Mouse (Mus musculus): ENCODE measurements around the gene Dis3l2. TPM values are rescaled to one million over a fixed set of nuclear protein-coding genes. Genes with fewer than 3 reads are reported as not detected.

Dis3l2 gene
- polyA plus RNA-seq, 1 experiment from 2014 or later = 42.7 TPM

DNA sequence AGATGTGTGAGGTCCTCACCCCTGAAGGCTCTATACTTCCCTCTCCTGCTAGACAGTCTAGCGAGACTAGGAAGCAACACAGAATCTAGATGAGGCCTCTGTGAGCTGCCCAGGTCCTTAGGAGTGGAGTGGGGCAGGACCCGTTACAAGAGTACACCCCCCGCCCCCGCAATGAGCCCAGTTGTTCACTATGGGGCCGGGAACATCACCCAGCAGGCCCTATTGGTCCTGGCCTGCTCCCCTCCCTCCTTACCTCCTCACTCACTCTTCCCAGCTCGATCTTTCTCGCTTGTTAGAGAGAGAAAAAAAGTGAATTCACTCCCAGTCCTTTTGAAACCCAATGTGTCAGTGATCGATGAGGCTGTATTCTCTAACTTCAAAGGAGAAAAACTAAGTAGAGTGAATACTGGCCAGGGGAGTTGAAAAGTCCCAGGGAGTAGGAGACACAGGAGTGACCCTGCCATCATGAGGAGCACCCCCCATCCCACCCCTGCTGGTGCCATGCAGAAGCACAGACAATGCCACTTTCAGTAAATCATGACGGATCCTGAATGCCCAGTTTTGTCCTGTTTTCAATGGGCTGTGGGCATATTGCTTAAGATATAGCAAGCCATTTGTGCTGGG is 299.0 kb downstream of the Dis3l2 start:
- H3K9ac ChIP-seq (ENCODE audit: low read depth, low read length) = no peak overlapping the region
- H3K36me3 ChIP-seq (ENCODE audit: control insufficient read depth, insufficient read depth, low read length) = 0 out of 2 replicates have a peak, but pooled peaks cover 8% of the 10 kb centered on the region
- H3K4me1 ChIP-seq (ENCODE audit: control insufficient read depth, insufficient read depth, low read length) = no peaks in the 10 kb centered on the region
- no peak overlapping the region for H3K27ac ChIP-seq (ENCODE audit: low read length)
- peak; percentile 58; the same call in 1 of the 2 replicates for ATAC-seq
- H3K4me3 ChIP-seq (ENCODE audit: low read depth, low read length) = no peak overlapping the region
- no peaks in the 10 kb centered on the region for H3K9me3 ChIP-seq (replicated peaks; ENCODE audit: control insufficient read depth, low read length, poor library complexity, severe bottlenecking)
- WGBS = 29% methylated on average over 9 of the region's 9 CpGs
- no peaks in the 10 kb centered on the region for H3K27me3 ChIP-seq (ENCODE audit: control insufficient read depth, insufficient read depth, low read depth, low read length)
- H3K4me2 ChIP-seq (ENCODE audit: low read length) = no peak overlapping the region

DNA sequence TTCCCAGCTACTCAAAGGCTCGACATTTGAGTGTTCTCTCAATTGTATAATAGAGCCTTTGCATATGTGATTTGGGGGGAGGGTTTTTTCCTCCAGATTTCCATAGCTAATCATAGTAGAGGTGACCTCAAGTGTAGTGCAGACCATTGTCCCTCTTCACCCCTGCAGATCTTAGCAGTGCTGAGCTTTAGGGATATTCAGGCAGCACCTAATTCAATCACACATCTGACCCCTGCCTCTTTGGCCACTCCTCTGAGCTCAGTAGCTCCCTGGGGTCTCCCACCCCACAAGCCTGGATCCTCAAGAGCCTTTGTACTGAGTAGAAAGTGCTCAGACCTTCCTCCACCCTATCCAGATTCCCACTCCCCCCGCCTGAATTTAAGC is 299.6 kb downstream of the Dis3l2 start:
- no peaks in the 10 kb centered on the region for H3K27me3 ChIP-seq (ENCODE audit: control insufficient read depth, insufficient read depth, low read depth, low read length)
- WGBS = 23% methylated on average over 2 of the region's 2 CpGs
- no peaks in the 10 kb centered on the region for H3K4me1 ChIP-seq (ENCODE audit: control insufficient read depth, insufficient read depth, low read length)
- H3K4me3 ChIP-seq (ENCODE audit: low read depth, low read length) = no peak overlapping the region
- H3K9me3 ChIP-seq (replicated peaks; ENCODE audit: control insufficient read depth, low read length, poor library complexity, severe bottlenecking) = no peaks in the 10 kb centered on the region
- no peak; the same call in 1 of the 2 replicates for ATAC-seq
- no peak overlapping the region for H3K9ac ChIP-seq (ENCODE audit: low read depth, low read length)
- no peak overlapping the region for H3K4me2 ChIP-seq (ENCODE audit: low read length)
- no peak overlapping the region for H3K27ac ChIP-seq (ENCODE audit: low read length)
- 0 out of 2 replicates have a peak, but pooled peaks cover 8% of the 10 kb centered on the region for H3K36me3 ChIP-seq (ENCODE audit: control insufficient read depth, insufficient read depth, low read length)

GRCm38 (mm10) chr1:87006425-87006824 is 302.8 kb downstream of the Dis3l2 start:
- 86% methylated on average over 1 of the region's 1 CpGs for WGBS

GRCm38 (mm10) chr1:87008211-87008610 is 304.6 kb downstream of the Dis3l2 start:
- H3K4me2 ChIP-seq (ENCODE audit: low read length) = no peak overlapping the region
- no peaks in the 10 kb centered on the region for H3K9me3 ChIP-seq (replicated peaks; ENCODE audit: control insufficient read depth, low read length, poor library complexity, severe bottlenecking)
- 0 out of 2 replicates have a peak, but pooled peaks cover 4% of the 10 kb centered on the region for H3K36me3 ChIP-seq (ENCODE audit: control insufficient read depth, insufficient read depth, low read length)
- no peak overlapping the region for H3K9ac ChIP-seq (ENCODE audit: low read depth, low read length)
- H3K27ac ChIP-seq (ENCODE audit: low read length) = no peak overlapping the region
- ATAC-seq = no peak
- H3K4me1 ChIP-seq (ENCODE audit: control insufficient read depth, insufficient read depth, low read length) = no peaks in the 10 kb centered on the region
- H3K27me3 ChIP-seq (ENCODE audit: control insufficient read depth, insufficient read depth, low read depth, low read length) = no peaks in the 10 kb centered on the region
- 35% methylated on average over 1 of the region's 1 CpGs for WGBS
- no peak overlapping the region for H3K4me3 ChIP-seq (ENCODE audit: low read depth, low read length)

More at GRCm38 (mm10) chr1:87006425-87006824, 302.8 kb downstream of the Dis3l2 start:
- H3K9ac ChIP-seq (ENCODE audit: low read depth, low read length) = no peak overlapping the region
- ATAC-seq = no peak
- no peaks in the 10 kb centered on the region for H3K9me3 ChIP-seq (replicated peaks; ENCODE audit: control insufficient read depth, low read length, poor library complexity, severe bottlenecking)
- H3K36me3 ChIP-seq (ENCODE audit: control insufficient read depth, insufficient read depth, low read length) = 0 out of 2 replicates have a peak, but pooled peaks cover 4% of the 10 kb centered on the region
- no peak overlapping the region for H3K4me3 ChIP-seq (ENCODE audit: low read depth, low read length)
- no peak overlapping the region for H3K27ac ChIP-seq (ENCODE audit: low read length)
- H3K4me2 ChIP-seq (ENCODE audit: low read length) = no peak overlapping the region
- no peaks in the 10 kb centered on the region for H3K27me3 ChIP-seq (ENCODE audit: control insufficient read depth, insufficient read depth, low read depth, low read length)
- no peaks in the 10 kb centered on the region for H3K4me1 ChIP-seq (ENCODE audit: control insufficient read depth, insufficient read depth, low read length)

DNA sequence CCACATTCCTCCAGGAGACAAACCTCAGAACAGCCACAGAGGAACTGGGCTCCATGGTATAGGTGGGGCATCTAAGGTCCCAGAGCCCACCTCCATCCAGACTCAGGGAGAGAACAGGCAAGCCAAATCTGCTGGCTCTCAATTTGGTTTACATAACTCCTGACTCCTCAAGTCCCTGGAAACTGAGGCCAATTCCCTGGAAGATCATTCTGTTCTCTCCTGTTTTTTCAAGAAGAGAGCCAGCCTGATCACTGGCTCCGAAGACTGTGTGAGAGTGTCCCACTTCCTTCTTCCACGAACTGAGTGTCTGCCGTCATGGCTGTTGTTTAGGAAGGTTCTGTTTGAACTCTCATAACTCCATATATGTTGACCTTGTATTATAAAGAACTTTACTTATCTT is 305.5 kb downstream of the Dis3l2 start:
- 96% methylated on average over 3 of the region's 3 CpGs for WGBS
- no peak overlapping the region for H3K27ac ChIP-seq (ENCODE audit: low read length)
- H3K36me3 ChIP-seq (ENCODE audit: control insufficient read depth, insufficient read depth, low read length) = 0 out of 2 replicates have a peak, but pooled peaks cover 4% of the 10 kb centered on the region
- H3K4me3 ChIP-seq (ENCODE audit: low read depth, low read length) = no peak overlapping the region
- ATAC-seq = no peak
- no peak overlapping the region for H3K4me2 ChIP-seq (ENCODE audit: low read length)
- no peaks in the 10 kb centered on the region for H3K9me3 ChIP-seq (replicated peaks; ENCODE audit: control insufficient read depth, low read length, poor library complexity, severe bottlenecking)
- no peaks in the 10 kb centered on the region for H3K4me1 ChIP-seq (ENCODE audit: control insufficient read depth, insufficient read depth, low read length)
- no peak overlapping the region for H3K9ac ChIP-seq (ENCODE audit: low read depth, low read length)
- H3K27me3 ChIP-seq (ENCODE audit: control insufficient read depth, insufficient read depth, low read depth, low read length) = no peaks in the 10 kb centered on the region

GRCm38 (mm10) chr1:87010629-87011330 is 307.2 kb downstream of the Dis3l2 start:
- Histone ChIP-seq H3K36me3 (ENCODE audit: control insufficient read depth, insufficient read depth, low read length) (peaks cover 6% of the 10 kb centered on the region; the same call in 1 of the 2 replicates), H3K4me3 (ENCODE audit: low read depth, low read length) (no peak overlapping the region), H3K4me1 (ENCODE audit: control insufficient read depth, insufficient read depth, low read length) (no peaks in the 10 kb centered on the region), H3K9me3 (replicated peaks; ENCODE audit: control insufficient read depth, low read length, poor library complexity, severe bottlenecking) (no peaks in the 10 kb centered on the region), H3K9ac (ENCODE audit: low read depth, low read length) (no peak overlapping the region), H3K27me3 (ENCODE audit: control insufficient read depth, insufficient read depth, low read depth, low read length) (no peaks in the 10 kb centered on the region), H3K4me2 (ENCODE audit: low read length) (no peak overlapping the region), H3K27ac (ENCODE audit: low read length) (no peak overlapping the region)
- no peak for ATAC-seq
- 78% methylated on average over 12 of the region's 12 CpGs for WGBS

GRCm38 (mm10) chr1:87011718-87012117 is 308.1 kb downstream of the Dis3l2 start:
- no peak overlapping the region for H3K9ac ChIP-seq (ENCODE audit: low read depth, low read length)

GRCm38 (mm10) chr1:87012606-87013005 is 309.0 kb downstream of the Dis3l2 start:
- ATAC-seq = no peak
- Histone ChIP-seq H3K9ac (ENCODE audit: low read depth, low read length) (no peak overlapping the region), H3K27ac (ENCODE audit: low read length) (no peak overlapping the region), H3K36me3 (ENCODE audit: control insufficient read depth, insufficient read depth, low read length) (peaks cover 3% of the 10 kb centered on the region; the same call in 1 of the 2 replicates), H3K9me3 (replicated peaks; ENCODE audit: control insufficient read depth, low read length, poor library complexity, severe bottlenecking) (no peaks in the 10 kb centered on the region), H3K4me1 (ENCODE audit: control insufficient read depth, insufficient read depth, low read length) (no peaks in the 10 kb centered on the region), H3K4me3 (ENCODE audit: low read depth, low read length) (no peak overlapping the region), H3K27me3 (ENCODE audit: control insufficient read depth, insufficient read depth, low read depth, low read length) (no peaks in the 10 kb centered on the region), H3K4me2 (ENCODE audit: low read length) (no peak overlapping the region)
- WGBS = 90% methylated on average over 2 of the region's 2 CpGs

More at GRCm38 (mm10) chr1:87011718-87012117, 308.1 kb downstream of the Dis3l2 start:
- ATAC-seq = no peak
- no peak overlapping the region for H3K4me2 ChIP-seq (ENCODE audit: low read length)
- no peaks in the 10 kb centered on the region for H3K27me3 ChIP-seq (ENCODE audit: control insufficient read depth, insufficient read depth, low read depth, low read length)
- H3K4me1 ChIP-seq (ENCODE audit: control insufficient read depth, insufficient read depth, low read length) = no peaks in the 10 kb centered on the region
- peaks cover 3% of the 10 kb centered on the region; the same call in 1 of the 2 replicates for H3K36me3 ChIP-seq (ENCODE audit: control insufficient read depth, insufficient read depth, low read length)
- no peak overlapping the region for H3K4me3 ChIP-seq (ENCODE audit: low read depth, low read length)
- 84% methylated on average over 3 of the region's 3 CpGs for WGBS
- H3K9me3 ChIP-seq (replicated peaks; ENCODE audit: control insufficient read depth, low read length, poor library complexity, severe bottlenecking) = no peaks in the 10 kb centered on the region
- H3K27ac ChIP-seq (ENCODE audit: low read length) = no peak overlapping the region

- no peaks in the 10 kb centered on the region for H3K27me3 ChIP-seq (ENCODE audit: control insufficient read depth, insufficient read depth, low read depth, low read length)
- peaks cover under 1% of the 10 kb centered on the region; the same call in 1 of the 2 replicates for H3K36me3 ChIP-seq (ENCODE audit: control insufficient read depth, insufficient read depth, low read length)
- H3K27ac ChIP-seq (ENCODE audit: low read length) = no peak overlapping the region
- H3K4me2 ChIP-seq (ENCODE audit: low read length) = no peak overlapping the region
- H3K9me3 ChIP-seq (replicated peaks; ENCODE audit: control insufficient read depth, low read length, poor library complexity, severe bottlenecking) = no peaks in the 10 kb centered on the region
- no peaks in the 10 kb centered on the region for H3K4me1 ChIP-seq (ENCODE audit: control insufficient read depth, insufficient read depth, low read length)
- no peak overlapping the region for H3K9ac ChIP-seq (ENCODE audit: low read depth, low read length)
- WGBS = 74% methylated on average over 5 of the region's 5 CpGs
- H3K4me3 ChIP-seq (ENCODE audit: low read depth, low read length) = no peak overlapping the region
- ATAC-seq = no peak
Observed at GRCm38 (mm10) chr1:87020714-87021113, 317.1 kb downstream of the Dis3l2 start.

Data from midbrain, embryonic 16.5 days (tissue).